Mouse (Mus musculus): ENCODE measurements around the gene Ccdc40.

The Ccdc40 gene

DNA sequence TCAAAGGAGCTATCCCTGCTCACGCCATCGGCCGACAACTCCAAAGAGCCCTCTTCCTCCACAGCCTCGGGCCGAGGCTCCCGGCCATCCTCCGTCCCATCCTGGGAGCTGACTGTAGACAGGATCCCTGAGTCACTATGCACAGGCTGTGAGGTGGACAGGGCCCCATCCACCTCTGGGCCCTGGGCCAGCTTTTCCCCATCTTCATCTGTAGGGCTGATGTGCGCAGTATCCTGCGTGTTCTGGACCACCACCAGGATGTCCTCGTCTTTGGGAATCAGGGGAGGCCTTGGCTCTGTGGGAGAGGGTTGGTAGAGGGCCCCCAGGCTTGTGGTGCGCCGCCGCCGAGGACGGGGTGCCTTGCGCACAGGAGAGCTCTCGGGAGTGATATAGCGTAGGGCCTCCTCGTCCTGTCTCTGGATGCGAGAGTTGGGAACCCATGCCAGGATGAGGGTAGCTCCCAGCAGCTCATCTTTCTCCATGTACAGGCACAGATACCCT, 19.5 kb upstream of the Ccdc40 start:
- DNase-seq (ENCODE audit: low spot score in 2 of 2) = no peak

DNA sequence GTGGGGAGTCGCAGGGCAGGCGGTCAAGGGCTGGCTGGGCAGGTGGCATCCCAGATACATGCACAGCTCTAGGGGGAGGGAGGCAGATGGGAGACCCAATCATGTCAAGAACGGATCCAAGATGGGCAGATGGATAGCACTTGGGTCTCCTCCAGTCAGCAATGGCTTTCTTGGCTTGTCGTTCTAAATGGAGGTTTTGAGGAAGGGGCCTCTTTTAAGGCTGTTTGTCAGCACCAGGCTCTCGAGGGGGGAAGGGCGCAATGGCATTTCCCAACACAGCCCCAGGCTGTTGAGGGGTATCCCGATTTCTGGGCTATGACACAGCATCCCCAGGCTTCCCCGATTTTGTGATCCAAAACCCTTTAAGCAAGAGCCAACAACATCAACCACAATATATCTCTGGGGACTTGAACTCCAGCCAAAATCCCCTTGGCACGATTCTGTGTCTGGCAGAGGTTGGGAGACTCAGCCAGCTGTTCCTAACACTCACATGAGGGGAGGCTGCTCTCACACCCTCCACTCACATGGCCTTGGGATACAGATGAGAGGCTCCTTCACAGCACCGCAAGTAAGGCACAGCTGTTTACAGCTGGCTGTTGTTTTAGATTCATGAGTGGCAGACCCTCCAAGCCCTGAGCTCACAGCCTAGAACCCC, 18.9 kb upstream of the Ccdc40 start:
- peak; percentile 79 to 88 for DNase-seq (ENCODE audit: low spot score in 2 of 2)

DNA sequence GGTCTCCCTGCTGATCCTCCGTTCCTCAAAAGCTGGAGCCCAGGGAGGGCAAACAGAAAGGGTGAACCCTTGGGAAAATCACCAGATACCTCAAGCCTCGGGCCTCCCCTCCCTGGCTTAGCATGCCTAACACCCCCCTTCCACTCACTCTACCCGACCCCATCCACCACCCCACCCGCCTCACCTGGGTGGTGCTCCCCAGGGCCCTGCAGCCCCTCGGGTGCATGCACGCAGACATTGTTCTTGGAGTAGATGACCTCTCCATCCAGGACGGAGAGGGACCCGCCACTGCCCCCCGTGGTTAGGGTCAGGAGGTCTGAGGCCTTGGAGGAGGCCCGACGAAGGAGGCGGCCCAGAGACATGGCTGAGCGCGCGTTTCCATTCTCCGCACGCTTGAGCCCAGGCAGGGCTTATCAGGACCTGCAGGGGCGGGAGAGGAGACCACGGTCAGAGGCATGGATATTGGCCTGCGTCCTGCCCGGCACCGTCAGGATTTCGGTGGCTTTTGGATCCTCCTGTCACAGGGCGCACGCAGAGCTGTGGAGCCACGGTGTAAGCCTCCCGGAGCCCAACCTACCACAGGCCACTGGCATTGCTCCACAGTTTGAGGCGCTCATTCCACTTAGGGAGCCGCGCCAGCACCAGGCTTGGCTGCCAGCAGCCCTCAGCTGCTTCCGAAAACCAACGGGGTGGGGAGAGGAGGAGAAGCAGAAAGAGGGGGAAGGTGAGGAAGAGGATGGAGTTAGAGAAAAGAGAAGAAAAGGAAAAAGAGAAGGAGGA, 17.9 kb upstream of the Ccdc40 start:
- peak; percentile 62 to 82 for DNase-seq (ENCODE audit: low spot score in 2 of 2)

DNA sequence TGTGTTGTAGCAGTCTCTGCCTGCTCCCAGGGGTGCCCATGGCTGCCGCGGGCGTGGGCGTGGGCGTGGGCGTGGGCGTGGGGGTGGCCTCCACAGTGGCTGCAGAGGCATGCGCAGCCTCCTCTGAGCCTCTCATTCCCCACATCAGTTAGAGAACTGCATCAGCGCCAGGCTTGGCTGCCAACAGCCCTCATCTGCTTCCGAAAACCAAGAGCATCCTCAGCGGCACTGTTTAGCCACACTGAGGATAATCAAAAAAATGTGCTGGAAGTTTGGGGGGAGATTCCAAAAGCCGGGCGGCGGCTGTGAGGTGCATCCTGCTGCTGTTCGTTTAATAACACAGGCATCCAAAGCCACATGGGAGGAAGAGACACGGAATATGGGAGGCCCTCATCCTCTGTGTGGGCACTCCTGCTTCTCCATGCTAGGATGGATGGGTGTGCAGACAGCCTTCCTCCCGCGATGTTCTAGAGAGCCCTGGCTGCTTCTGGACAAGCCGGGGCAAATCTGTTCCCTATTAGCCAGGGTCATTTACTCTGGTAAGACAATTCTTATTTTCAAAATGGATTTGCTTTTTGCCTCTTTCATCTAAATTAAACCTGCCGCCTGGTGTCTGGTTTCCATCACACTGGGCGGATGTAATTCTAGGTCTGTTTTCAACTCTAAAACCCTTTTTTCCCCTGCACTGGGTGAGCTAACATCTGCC, 16.6 kb upstream of the Ccdc40 start:
- no peak for DNase-seq (ENCODE audit: low spot score in 2 of 2)

DNA sequence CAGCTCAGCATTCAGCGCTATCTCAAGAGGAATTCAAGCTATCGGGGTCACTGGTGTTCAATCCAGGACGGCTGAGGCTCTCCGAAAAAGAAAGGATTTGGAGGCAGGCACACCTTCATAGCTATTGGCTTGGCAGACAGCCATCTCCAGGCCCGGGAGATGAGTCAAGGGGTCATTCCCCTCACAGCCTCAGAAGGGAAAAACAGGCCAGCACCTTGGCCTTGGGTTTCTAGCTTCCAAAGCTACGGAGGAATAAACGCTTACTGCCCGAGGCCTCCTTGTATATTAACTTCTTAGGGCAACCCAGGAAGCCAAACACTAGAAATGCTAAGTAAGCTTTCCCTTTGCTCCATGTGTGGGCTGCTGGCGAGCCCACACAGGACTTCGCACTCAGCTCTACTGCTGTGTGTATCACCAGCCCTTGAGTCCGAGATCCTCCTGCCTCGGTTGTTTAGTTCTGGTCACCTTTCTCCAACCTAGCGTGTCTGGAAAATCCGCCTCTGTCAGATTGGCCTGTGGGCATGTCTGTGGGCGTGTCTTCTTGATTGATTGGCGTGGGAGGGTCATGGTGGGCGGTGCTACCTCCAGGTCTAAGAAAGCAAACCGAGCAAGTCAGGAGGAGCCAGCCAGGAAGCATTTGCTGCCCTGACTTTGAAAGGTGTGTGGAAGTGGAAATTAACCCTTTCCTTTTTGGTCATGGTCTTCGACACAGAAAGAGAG, 15.0 kb upstream of the Ccdc40 start:
- no peak for DNase-seq (ENCODE audit: low spot score in 2 of 2)

DNA sequence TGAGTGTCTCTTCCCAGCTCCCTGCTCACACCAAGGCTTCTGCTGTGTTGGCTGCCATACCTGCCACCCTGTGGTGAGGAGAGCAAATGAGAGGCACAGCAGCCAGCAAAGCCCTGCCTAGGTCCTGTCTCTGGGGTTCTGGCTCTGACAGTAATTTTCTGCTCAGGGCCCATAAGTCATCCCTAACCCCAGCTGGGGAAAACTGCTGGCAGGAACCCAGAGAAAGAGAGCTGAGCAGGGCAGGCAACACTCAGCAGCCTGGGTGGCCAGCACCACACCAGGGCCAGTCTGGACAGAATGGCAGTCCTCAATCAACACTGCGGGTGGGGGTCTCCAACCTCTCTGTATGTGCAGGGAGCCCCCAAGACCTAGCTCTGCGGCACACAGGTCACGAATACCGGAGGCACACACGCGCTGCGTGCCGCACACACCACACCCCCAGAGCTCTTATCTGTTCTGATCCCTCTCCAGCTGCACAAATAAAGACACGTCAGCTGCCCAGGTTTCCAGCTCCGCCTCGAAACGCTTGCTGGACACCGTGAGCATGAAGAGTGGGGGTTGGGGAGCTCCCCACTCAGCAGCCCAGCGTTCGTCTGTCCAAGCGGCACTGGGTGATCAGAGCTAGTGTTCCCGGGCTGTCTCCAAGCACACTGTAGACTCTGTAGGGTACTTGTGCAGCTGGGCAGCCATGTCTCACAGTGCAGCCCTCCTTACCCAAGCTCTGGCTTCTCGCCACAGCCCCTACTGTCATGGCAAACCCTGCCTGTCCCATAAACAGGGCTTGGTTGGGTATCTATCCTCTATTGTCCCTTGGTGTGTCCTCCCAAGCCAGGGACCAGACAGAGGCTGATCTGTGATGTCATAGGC, 13.1 kb upstream of the Ccdc40 start:
- DNase-seq (ENCODE audit: low spot score in 2 of 2) = peak; percentile 74

DNA sequence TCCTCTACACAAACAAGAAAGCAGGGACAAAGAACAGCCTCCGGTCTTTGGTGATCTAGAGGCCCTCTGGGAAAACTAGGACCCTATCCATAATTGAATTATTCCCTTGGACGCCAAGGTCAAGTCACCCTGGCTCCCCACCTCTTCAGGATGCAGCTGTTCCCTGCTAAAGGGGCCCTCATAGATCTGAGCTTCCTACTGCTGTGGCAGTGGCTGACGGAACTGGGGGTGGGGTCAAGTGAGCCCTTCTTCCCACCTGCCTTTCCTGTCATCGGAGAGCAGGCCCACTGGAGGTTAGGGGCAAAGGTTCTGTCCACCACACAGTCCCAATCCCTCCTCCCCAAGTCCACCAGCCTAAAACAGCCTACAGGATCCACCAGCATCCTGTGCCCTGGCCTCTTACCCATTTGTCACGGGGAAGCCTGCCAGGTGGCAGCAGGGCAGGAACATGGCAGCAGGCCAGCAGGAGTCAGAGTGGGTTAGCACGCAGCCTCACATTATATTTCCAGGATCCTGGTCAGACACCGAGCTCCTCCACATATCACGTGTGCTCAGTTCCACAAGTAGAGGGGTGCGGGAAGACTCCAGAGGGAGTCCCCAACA, 12.4 kb upstream of the Ccdc40 start:
- peak; percentile 54 to 74 for DNase-seq (ENCODE audit: low spot score in 2 of 2)

DNA sequence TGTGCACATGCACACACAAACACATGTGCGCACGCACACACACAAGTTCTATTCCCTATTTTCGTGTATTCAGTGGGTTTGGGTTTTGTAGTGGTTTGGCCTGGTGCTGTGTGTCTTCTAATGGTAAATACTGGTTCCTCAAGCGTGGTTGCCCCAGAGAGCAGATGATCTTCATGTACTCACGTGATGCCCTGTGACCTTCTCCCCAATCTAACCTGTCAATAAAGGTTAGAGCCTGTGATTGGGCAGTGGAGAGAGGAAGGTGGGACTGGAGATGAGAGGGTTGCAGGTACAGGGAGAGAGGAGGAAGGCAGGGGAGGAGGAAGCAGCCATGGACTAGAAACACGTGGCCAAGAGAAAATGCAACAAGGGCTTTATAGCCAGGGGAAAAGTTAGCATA, 10.5 kb upstream of the Ccdc40 start:
- no peak for DNase-seq (ENCODE audit: low spot score in 2 of 2)

DNA sequence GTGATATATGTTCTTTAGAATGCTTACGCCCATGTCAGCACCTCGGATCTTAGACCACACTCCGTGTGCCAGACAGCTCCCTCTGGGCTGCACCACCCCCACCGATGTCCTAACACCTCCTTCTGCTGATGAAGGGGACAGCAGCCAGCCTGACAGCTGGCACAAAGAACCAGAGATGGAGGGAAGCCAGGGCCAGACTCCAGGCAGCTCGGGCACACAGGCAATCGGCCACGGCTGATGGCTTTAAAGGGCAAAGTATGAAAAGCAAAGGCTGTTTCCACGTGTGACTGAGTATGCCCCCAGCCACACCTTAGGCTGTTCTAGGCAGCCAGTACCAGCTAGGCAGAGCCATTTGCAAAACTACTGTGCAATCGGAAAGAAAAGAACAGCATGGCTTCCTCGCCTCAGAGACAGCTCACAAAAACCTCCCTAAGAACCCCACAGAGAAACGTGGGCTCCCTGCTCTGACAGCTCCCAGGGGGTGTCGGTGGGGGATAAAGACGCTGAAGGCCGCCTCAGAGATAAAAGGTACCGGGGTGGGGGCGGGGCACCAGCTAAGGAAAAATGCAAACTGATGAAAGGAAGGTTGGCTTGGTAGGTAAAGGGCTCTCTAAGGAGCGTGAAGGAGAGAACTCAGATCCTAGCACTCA, 8.4 kb upstream of the Ccdc40 start:
- peak; percentile 49 to 78 for DNase-seq (ENCODE audit: low spot score in 2 of 2)

DNA sequence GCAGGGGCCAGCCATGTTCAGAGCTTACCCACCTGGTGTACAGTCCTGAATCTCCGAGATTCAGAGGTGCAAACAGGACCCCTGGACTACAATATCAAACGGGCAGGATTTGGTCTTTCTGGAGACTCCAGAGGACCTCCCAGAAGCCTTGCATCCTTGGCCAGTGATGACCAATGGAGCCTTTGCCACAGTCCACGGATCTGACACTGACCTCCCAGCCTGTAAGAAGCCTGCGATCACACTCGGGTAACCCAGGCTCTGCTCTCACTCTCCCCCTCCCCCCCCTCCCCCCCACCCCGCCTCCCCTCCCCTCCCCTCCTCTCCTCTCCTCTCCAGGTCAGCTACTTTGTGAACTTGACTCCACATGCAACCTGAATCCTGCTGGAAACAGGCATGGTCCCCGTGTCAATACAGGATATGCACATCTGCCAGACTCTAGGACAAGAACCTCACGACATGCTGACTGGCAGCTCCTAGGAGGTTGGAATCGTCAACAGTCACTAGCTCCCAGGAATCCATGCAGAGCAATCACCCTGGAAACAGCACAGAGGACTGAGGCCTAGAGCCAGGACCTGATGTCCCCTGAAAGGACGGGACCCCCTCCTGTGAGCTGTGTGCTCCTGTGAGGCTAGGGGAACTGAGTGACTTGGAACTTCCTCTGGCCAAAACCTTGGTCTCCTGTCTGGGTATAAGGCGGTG, 6.4 kb upstream of the Ccdc40 start:
- no peak for DNase-seq (ENCODE audit: low spot score in 2 of 2)

DNA sequence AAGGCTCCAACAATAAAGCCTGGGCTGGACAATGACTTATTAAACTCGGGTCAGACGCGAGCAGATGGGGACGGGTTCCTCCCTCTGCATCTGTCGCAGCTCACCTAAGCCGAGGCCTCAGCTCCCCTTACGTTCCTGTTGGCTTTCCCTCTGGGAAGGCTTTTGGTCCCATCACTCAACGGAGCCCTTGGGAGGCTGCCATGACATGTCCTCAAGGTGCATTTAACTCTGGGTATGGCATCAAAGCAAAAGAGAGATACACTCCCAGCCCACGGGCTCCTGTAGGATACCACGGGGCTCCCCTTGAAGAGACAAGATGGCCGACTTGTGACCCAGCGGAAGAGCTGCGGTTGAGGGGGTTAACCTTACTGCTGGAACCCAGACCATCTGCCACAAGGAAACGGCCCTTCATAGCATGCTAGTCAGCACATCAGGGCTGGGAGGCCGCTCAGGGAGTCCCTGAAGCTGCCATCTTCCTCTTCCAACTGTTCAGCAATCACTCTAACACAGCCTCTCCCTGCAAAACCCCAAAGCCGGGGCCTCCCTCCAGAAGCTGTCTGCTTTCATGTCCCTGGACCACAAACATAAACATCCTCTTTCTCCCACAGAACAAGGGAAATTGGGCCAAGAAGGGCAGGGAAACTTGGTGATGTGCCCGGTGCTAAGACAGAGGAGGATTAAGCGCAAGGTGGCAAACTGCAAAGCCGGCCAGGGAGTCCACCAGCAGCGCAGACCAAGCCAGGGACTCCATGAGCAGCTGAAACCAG, 5.1 kb upstream of the Ccdc40 start:
- no peak for DNase-seq (ENCODE audit: low spot score in 2 of 2)

DNA sequence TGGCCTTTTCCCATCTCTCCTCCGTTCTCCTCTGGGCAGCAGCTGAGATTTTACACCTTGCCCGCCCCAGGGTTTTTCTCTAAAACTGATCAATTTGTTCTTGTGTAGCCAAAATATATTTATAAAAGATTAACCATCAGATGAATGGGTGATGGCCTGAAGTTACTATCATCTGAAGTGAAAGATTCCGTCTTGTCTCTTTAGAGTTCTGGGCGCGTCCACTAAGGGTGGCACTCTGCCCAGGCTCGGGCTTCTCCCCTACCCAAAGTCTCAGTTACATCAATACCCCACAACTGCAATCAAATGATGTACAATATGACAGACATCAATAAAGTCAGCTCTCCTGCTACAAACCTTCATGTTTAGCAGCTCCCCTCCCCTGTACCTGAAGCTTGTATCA, 3.4 kb upstream of the Ccdc40 start:
- no peak for DNase-seq (ENCODE audit: low spot score in 2 of 2)

DNA sequence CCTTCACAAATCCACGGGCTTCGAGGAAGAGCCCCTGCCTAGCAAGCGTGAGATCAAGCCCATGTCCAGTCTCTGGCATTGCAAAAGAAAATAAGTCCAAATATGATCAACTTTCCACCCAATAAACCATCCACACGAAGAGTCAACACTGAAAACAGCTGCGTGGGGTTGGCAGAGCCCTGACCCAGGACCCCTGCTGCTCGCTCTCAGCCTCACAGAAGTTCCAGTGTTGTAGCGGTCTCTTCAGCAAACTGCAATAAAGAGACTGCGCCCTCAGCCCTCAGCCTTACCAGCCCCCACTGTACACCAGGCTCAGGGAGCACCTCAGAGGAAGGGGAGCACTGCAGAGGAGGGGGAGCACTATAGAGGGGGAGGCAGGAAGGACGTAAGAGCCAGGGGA, 2.7 kb upstream of the Ccdc40 start:
- no peak for DNase-seq (ENCODE audit: low spot score in 2 of 2)

DNA sequence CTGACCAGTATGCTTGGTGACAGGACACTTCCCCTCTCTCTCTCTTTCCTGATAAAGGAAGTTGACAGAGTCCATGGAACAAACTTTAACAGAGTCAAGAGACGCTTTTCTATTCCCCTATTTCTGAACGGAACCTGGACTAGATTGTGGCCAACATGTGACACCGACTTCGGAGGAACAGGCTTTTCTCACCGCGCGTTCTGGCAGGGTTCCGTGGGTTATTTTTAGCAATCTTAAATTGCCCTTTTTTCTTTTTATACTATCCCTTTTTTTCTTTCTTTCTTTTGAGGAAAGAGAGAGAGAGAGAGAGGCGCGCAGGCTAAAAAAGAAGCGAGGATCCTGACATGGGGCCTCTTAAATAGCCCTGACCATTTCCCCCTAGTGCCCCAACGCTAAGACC, 781 bp upstream of the Ccdc40 start:
- DNase-seq (ENCODE audit: low spot score in 2 of 2) = no peak

DNA sequence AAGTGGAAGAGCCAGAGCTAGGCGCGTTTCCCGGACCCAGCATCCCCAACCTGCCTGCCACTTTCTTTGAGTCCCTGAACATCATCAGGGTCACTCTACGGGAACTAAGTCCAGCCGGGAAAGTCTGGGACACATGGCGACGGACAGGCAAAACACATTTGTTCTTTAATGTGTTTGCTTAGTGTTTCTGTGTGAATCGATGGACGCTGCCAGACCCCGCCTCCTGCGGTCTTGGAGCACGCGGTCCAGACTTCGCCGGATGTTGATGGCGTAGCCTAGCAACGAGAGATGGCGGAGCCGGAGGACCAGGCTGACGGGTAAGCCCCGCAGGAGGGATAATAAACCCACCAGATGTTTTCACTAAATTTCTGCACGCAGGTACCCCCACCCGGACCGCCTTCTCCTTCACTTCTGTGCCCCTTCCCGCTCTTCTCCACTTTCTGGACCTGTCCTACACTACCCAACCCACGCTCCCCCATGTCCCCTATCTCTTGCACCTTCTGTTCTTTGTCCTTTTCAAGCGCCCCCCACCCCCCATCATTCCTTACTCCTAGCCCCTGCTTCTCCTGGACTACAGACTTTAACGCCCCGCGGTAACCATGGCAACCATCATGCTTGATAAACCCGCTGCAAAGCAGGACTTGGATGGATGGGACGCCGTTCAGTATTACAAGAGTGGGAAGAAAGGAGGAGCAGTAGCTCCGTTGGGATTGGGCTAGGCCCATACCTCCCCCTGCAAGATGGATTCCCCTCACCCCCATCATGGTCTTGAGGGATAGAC, 664 bp downstream of the Ccdc40 start:
- peak; percentile 76 to 78 for DNase-seq (ENCODE audit: low spot score in 2 of 2)

DNA sequence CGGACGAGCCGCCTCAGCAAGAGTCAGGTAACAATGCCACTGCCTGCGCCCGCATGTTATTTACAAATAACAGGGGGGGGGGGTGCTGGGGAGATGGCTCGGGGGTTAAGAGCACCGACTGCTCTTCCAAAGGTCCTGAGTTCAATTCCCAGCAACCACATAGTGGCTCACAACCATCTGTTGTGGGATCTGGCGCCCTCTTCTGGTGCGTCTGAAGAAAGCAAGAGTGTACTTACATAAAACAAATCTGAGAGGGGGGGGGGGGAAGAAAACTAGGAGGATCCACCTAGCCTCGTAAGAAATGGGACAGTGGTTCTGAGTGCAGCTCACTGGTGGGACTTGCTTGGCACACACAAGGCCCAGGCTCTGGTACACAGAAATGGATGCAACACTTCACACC, 6.4 kb downstream of the Ccdc40 start:
- no peak for DNase-seq (ENCODE audit: low spot score in 2 of 2)

DNA sequence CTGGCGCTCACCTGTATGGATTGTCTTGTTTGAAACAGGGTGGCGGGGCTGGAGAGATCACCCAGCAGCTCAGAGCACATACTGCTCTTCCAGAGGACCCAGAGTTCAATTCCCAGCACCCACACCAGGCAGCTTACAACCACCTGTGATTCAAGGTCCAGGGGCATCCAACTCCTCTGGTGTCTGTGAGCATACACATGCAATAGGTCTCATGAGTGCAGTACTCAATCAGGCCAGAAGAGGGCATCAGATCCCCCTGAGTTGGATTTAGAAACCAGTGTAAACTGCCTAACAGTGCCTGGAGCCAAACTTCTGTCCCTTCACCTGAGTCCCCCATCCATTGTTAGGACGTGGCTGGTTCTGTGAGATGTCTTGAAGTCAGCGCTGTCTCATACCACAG, 7.2 kb downstream of the Ccdc40 start:
- DNase-seq (ENCODE audit: low spot score in 2 of 2) = no peak

DNA sequence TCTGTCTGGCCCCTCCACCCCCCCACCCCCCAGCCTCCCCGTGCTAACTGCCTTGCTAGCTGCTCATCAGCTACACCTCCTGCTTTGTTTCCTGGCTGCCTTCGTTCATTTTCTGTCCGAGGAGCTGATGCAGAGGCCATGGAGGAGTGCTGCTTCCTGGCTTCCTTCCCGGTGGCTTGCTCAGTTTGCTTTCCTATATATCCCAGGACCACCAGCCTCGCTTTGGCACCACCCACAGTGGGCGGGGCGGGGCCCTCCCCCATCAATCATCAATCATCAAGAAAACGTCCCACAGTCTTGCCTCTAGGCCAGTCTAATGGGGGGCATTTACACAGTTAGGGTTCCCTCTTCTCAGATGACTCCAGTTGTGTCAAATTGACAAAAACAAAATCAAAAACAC, 8.0 kb downstream of the Ccdc40 start:
- DNase-seq (ENCODE audit: low spot score in 2 of 2) = no peak
